Mouse (Mus musculus) spleen, adult 18-20 months (tissue): ENCODE results near the gene Rptor.

Source experiments
- DNase-seq, 2 experiments: peaks; one replicate each; pipeline ENCODE4 v3.0.0; 2022; ENCODE audit warnings: mixed read lengths in 2 of 2

Rptor gene

GRCm38 (mm10) chr11:119692911-119693261 lies 90.2 kb downstream of the Rptor start:
- no peak for DNase-seq

GRCm38 (mm10) chr11:119694146-119694860 lies 91.6 kb downstream of the Rptor start:
- DNase-seq: no peak

DNA sequence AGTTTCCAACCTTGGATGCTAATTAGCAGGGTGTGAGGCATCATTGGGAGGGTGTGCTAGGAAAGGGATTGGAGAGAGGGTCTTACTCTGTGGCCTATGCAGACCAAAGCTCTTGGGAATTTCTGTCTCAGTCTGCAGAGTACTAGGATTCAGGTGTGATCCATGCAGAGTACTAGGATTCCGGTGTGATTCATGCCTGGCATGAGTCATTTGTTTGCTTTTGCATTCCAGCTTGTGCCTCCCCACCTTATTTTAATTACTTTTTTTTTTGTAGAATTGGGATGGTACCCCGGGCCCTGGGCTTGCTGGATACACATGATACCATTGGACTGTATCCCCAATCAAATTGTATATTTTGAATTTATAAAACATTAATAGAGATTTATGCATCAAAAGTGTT lies 93.7 kb downstream of the Rptor start:
- DNase-seq: no peak

GRCm38 (mm10) chr11:119705381-119706066 lies 102.8 kb downstream of the Rptor start:
- DNase-seq: no peak

DNA sequence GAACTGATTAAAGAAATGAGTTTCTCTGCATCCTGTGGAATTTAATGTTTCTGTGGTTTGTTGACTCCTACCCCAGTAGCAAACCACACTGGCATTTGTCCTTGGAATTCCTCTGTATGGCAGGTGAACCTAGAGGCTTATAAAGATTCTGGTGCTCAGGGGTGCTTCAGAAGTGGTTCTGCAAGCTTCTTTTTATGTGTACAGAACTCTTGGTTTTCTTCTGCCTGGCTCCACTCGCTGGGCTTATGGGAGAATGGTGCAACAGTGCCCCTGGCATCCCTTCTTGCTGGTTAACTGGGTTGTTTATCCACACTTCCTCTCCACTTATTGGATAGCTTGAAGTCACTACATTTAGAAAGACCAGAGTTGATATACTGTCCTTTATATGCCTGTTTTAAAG lies 104.6 kb downstream of the Rptor start:
- DNase-seq: no peak

DNA sequence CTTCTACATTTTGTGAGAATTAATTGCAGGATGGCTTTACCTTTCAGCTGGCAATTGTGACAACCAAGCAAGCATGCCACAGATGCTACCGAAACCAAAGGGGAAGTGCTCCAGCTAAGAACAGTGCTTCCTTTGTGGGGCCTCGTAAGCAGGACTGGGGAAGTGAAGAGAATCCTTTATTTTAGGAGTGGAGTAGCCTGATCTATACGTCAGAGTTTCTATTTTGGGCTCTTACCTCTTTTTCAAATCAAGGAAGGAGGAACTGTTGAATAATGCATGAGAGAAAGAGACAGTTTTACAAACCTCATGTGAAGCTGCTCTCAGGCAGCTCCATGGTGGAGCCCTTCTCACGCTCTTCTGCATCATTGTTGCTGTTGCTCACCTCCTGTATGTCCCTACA lies 106.5 kb downstream of the Rptor start:
- no peak for DNase-seq

DNA sequence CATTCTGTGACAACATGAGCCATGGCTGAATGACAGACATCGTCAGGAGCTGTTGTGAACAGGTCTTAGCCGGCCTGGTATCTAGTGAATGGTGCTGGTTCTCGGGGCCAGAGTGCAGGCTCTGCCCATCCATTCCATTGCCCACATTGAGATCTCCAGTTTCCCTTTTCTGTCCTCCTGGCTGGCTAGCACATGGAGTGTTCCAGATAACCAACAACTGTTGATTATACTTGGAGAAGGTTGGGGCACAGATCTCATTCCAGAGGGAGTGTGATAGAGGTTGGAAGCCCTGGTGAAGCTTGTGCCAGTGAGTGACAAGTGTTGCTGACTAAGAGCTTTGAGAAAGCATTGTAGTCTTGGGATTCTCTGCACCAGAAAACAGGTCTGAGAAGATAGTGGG lies 107.6 kb downstream of the Rptor start:
- DNase-seq: no peak

DNA sequence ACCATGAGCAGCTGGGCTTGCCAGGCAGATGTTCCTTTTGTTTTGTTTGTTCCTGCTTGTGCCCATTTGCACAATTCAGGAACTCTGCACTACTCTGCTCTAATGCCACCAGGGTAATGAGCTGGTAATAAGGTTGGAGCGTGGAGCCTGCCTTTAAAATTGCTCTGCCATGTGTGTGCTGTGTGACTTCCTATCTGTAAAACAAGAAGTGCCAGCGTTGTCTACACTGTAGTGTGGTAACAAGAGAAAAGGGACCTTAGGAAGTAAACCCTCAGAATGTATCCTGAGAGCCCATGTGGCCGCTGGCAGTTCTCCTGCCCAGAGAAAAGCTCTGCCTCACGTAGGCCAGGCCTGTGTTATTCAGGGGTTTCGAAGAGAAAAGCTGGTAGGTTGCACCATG lies 108.1 kb downstream of the Rptor start:
- DNase-seq: no peak

- DNase-seq: no peak
These were observed 112.7 kb downstream of the Rptor start for GRCm38 (mm10) chr11:119715437-119715836.

DNA sequence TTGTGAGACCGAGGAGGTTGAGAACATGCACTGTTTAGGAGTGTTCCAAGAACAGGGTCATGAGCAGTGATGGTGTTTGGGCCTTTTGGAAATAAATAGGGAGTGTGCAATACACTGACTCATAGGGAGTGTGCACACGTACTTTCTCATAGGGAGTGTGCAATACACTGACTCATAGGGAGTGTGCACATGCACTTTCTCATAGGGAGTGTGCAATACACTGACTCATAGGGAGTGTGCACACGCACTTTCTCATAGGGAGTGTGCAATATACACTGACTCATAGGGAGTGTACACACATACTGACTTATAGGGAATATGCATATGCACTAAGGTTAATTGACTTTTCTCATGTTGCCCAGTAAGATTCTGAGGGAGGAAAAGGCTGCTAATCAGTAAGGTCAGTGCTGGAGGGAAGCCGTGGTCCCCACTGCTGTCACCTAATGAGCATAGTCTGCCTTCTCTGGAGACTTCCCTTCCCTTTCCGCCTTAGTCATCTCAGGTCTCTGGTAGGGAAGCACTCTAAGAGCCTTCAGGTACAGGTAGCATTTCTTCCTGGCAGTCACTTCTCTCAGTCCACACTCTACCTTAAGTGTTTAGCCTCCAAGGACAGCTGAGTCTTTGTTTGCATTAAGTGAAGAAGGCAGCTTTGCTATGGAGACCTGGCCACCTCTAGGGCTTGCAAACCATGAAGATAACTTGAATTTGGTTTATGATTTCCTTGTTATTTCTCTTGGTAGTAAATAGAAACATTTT lies 113.3 kb downstream of the Rptor start:
- no peak for DNase-seq

DNA sequence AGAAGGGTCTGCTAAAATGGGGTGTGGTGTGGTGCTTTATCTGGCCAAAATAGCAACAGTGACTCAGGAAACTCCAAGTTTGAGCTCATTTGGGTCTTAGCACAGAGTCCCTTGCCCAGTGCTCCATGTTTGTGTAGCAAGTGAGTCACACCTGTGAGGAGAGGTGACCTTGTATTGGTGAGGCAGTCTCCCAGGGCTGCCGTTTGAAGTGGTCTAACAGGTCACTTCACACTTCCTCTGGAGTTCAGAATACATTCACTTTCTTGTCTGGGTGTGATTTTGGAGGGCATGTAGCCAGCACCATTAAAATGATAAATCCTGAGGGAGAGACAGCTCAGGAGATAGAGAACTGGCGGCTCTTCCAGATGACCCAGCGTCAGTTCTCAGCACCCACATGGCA lies 115.4 kb downstream of the Rptor start:
- DNase-seq: no peak

DNA sequence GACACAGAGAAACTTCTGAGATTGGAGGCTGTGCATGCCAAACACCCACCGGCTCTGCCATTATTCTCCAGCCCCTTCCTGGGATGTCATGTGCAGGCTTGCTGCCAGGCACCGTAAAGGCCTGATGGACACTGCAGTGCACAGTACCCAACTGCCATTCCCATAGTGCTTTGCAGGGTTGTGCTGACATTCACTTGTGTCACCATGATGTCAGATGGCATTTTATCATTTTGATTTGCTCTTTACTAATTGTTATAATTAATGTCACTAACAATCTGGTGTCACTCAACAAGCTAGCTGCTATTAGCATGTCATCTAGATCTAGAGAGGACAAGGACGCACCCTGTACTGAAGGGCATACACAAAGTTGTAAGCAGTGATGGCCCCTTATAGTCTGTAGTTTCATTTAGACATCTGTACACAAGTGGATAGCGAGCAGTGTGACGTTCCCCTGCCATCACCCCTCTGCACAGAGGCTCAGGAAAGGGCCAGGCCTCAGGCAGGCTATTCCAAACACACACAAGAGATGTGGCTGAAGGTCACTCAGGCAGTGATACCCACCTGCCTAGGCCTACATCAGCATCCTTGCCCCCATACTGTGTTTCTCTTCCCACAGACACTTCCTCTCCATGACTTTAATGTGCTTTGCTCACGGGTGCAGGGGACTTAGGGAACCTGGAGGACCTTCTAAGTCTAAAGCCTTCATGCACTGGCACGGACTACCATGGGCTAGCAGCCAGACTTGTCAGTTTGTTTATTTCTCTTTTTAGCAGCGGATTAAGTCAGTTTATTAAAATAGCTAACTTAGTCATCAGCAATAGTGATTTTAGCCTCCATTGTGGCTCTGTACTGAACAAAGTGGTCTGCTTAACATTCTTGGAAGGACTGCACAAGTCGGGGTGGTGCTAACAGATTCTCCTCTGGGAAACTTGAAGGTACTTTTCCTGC lies 117.7 kb downstream of the Rptor start:
- DNase-seq: no peak

DNA sequence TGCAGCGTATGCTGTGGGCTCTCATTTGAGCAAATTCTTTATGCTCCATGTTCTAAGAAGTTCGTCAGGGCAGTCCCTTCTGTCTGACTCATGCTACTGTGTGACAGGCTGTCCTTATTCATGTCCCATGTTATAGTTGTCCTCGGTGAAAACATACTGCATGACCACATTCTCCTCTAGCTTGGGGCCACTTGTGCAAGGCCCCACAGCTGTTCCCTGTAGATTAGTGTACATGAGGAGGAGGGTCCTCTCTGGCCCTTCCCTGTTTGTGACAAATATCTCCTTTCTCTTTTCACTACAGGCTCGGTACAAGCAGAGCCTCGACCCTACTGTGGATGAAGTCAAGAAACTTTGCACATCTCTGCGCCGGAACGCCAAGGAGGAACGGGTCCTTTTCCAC lies 122.0 kb downstream of the Rptor start:
- no peak for DNase-seq

DNA sequence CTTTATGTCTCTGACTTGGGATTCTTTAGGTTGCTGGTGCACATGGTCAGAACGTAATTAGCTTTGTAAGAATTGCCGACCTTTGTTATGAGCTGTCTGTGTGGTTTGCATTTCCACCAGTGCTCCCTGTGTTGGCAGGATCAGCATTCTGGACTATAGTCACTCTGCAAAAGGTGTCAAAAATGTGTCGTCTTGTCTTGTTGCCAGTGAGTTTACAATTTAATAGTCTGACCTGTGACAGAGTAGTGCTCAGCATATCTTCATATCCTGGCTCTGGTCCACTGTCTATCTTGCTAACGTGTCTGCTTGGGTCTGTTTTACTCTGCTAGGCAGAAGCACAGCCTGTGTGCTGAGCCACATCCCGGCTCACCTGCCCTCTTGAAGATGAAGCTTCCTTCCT lies 128.7 kb downstream of the Rptor start:
- no peak for DNase-seq

- no peak for DNase-seq
These were observed 129.7 kb downstream of the Rptor start for GRCm38 (mm10) chr11:119732362-119732761.

GRCm38 (mm10) chr11:119732961-119733656 lies 130.4 kb downstream of the Rptor start:
- no peak for DNase-seq

DNA sequence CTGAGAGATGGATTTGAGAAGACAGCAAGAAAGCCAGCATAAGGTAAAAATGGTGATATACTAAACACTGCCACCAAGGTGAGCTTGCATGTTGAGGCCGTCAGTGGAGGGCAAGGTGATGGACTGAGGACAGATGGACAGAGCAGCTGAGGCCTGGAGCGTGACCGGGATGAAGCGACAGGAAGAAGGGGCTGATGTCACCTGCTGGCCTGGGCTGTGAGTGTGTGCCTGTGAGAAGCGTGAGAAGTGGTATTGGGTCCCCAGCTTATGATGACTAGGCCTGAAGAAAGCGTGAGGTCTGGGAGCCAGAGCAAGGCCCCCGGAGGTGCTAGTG lies 130.9 kb downstream of the Rptor start:
- no peak for DNase-seq

DNA sequence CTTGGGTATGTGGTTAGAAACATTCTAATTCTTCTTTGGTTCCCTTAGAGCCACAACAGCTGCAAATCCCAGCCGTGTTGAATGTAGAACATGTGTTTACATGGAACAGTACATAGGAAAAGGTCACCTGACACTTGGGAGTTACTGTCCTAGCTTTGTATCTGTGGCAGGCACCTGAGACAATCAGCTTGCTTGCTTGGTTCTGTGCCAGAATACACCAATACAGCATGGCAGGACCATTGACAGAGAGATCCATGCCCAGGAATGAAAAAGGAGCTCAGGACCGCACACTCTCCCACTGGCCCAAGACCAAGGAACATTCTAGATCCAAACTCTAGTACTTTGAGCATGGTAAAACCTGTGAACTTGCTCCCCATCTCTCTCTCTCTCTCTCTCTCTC lies 132.4 kb downstream of the Rptor start:
- DNase-seq: no peak

DNA sequence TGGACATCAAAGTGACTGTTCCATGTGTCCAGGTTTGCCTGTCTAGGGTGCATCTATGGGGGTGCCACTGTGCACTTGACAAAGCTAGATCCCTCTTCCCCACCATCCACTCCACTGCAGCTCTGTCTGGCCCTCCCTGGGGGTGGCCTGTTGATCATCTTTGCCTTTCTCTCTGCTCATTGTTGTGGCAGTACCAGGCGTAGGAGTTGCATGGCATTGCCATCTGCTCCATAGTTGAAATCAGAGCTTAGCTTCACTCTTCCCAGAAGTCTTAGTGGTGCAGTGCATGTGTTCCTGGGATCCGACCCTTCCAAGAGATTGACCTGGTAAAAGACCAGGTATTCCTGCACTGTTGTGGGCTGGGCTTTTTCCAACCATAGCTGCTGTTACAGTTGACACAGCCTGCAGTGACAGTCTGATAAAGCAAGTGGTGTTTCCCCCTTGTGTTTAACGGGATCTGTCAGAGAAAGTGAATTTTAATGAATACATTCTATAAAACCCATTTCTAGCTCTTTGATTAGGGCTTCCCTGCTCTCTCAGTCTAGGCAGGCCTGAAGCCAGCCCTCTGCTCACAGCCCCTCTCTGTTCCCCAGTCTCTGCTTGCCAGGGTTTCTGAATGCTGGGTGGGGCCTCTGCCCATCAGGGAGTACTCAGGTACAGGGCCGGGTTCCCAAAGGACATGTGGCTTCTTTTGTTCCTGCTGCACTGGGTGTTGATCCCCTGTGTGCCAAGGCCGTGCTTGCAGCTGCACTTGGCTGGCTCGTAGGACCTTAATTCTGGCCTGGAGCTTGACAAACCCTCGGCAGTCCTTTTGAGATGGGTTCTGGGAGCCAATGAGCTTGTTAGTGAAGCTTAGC lies 136.5 kb downstream of the Rptor start:
- no peak for DNase-seq

GRCm38 (mm10) chr11:119741401-119741800 lies 138.7 kb downstream of the Rptor start:
- DNase-seq: no peak

GRCm38 (mm10) chr11:119744436-119744835 lies 141.7 kb downstream of the Rptor start:
- no peak for DNase-seq
